Mouse (Mus musculus) thymus, adult 2 months (tissue): ENCODE results near the gene Pappa2.

Experiments
- CTCF ChIP-seq: fragments of 200-500 bp; IDR thresholded peaks from 2 replicates; pipeline ENCODE4 v1.5.1; 2012; ENCODE audit warnings: mild to moderate bottlenecking, control low read depth, low read length, moderate library complexity, borderline replicate concordance; ENCODE audit not compliant: control insufficient read depth, poor library complexity, insufficient read depth; ENCODE audit errors: extremely low read depth
- POLR2A ChIP-seq: fragments of 200-500 bp; IDR thresholded peaks from 2 replicates; pipeline ENCODE4 v1.6.1; 2012; ENCODE audit warnings: mild to moderate bottlenecking, low read length, control low read depth, moderate library complexity; ENCODE audit not compliant: control insufficient read depth, poor library complexity, insufficient read depth; ENCODE audit errors: extremely low read depth

DNA sequence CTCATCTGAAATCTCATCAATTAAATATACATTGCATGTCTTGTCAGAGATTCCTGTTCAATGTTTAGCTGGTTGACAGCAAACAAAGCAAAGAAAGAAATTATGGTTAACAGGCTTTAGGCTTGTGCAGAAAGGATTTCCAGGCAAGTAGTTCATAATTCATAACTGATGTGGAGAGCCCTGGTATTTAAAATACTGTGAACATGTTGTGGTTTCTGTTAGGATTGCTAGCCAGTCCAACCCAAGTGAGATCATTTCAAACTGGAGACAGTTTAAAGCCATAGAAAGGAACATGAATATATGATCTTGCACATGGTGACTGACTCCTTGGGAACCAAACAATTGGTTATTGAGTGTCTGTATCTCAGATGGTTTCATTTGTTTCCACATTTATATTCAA lies 152.4 kb downstream of the Pappa2 start:
- TF ChIP-seq POLR2A (no peak), CTCF (no peak)
